Mouse (Mus musculus): ENCODE data around the gene Fndc5.

Gene Fndc5

GRCm38 (mm10) chr4:129122719-129123118 is 14.1 kb upstream of the Fndc5 start:
- in situ Hi-C loops (cut with MseI, MboI), result no loop called here

GRCm38 (mm10) chr4:129124652-129125146 is 12.1 kb upstream of the Fndc5 start:
- in situ Hi-C loops (cut with MseI, MboI), result no loop called here

GRCm38 (mm10) chr4:129125736-129126451 is 10.9 kb upstream of the Fndc5 start:
- in situ Hi-C loops (cut with MseI, MboI), result no loop called here

- in situ Hi-C loops (cut with MseI, MboI), result no loop called here
These were observed 8.0 kb upstream of the Fndc5 start for GRCm38 (mm10) chr4:129128582-129129338.

- in situ Hi-C loops (cut with MseI, MboI), result no loop called here
These were observed 7.4 kb upstream of the Fndc5 start for GRCm38 (mm10) chr4:129129387-129129786.

GRCm38 (mm10) chr4:129130149-129130548 is 6.7 kb upstream of the Fndc5 start:
- in situ Hi-C loops (cut with MseI, MboI), result no loop called here

- in situ Hi-C loops (cut with MseI, MboI), result no loop called here
These were observed 6.0 kb upstream of the Fndc5 start for GRCm38 (mm10) chr4:129130755-129131303.

GRCm38 (mm10) chr4:129134799-129135585 is 1.8 kb upstream of the Fndc5 start:
- in situ Hi-C loops (cut with MseI, MboI), result no loop called here

GRCm38 (mm10) chr4:129135637-129136036 is 1.2 kb upstream of the Fndc5 start:
- in situ Hi-C loops (cut with MseI, MboI), result no loop called here

- in situ Hi-C loops (cut with MseI, MboI), result no loop called here
These were observed 615 bp upstream of the Fndc5 start for GRCm38 (mm10) chr4:129136189-129136578.

- in situ Hi-C loops (cut with MseI, MboI), result no loop called here
These were observed 858 bp downstream of the Fndc5 start for GRCm38 (mm10) chr4:129137392-129138321.

GRCm38 (mm10) chr4:129139642-129140041 is 2.8 kb downstream of the Fndc5 start:
- in situ Hi-C loops (cut with MseI, MboI), result no loop called here

GRCm38 (mm10) chr4:129140808-129141207 is 4.0 kb downstream of the Fndc5 start:
- in situ Hi-C loops (cut with MseI, MboI), result no loop called here

GRCm38 (mm10) chr4:129141560-129142438 is 5.0 kb downstream of the Fndc5 start:
- in situ Hi-C loops (cut with MseI, MboI), result no loop called here

GRCm38 (mm10) chr4:129142439-129143045 is 5.7 kb downstream of the Fndc5 start:
- in situ Hi-C loops (cut with MseI, MboI), result no loop called here

- in situ Hi-C loops (cut with MseI, MboI), result no loop called here
These were observed 6.7 kb downstream of the Fndc5 start for GRCm38 (mm10) chr4:129143509-129143908.

GRCm38 (mm10) chr4:129144401-129145367 is 7.9 kb downstream of the Fndc5 start:
- in situ Hi-C loops (cut with MseI, MboI), result no loop called here

GRCm38 (mm10) chr4:129145411-129145810 is 8.6 kb downstream of the Fndc5 start:
- in situ Hi-C loops (cut with MseI, MboI), result no loop called here
